Comparison of ENCODE assay signal across 12 mouse cellular contexts in genomic region chr5:134226946-134227345, GRCm38 (mm10). TPM values are rescaled to one million over a fixed set of nuclear protein-coding genes. Genes with fewer than 3 reads are reported as not detected.
DNase-seq lines count a peak whose midpoint lies in the region; ATAC-seq and TF ChIP-seq lines count a peak whose summit lies in the region.
"Had no signal": no experiment of that assay in that cellular context is flagged by ENCODE, and none has a peak within 500 bp of the region (broad histone marks: within the 10 kb centered on the region; RNA-seq: fewer than 3 reads in every experiment).

No protein-coding gene starts in this region.

- TF ChIP-seq EP300 in stomach, postnatal 0 days (optimal IDR thresholded peaks at IDR 0.05) = no peak

- peaks cover 25% of the 10 kb centered on the region for H3K4me1 ChIP-seq in kidney, embryonic 16.5 days (ENCODE audit: insufficient read depth, low read length)
- H3K4me1 ChIP-seq in stomach, embryonic 14.5 days (ENCODE audit: control insufficient read depth, insufficient read depth, low read length) = peaks cover 11% of the 10 kb centered on the region
- no peaks in the 10 kb centered on the region for H3K4me1 ChIP-seq in stomach, postnatal 0 days (replicated peaks; ENCODE audit: control insufficient read depth, insufficient read depth)
- H3K4me1 ChIP-seq in limb, embryonic 10.5 days = peaks cover 39% of the 10 kb centered on the region

- TF ChIP-seq CTCF in stomach, postnatal 0 days (IDR thresholded peaks at IDR 0.05; ENCODE audit: low read depth) = no peak

- 0 out of 2 replicates have a peak overlapping the region, but pooled peaks have one; percentile 13 for H3K9ac ChIP-seq in kidney, embryonic 16.5 days (replicated peaks; ENCODE audit: low read length)
- no peak overlapping the region for H3K9ac ChIP-seq in stomach, embryonic 14.5 days (replicated peaks; ENCODE audit: low read depth, low read length)
- H3K9ac ChIP-seq in stomach, postnatal 0 days (ENCODE audit: low read length) = no peak overlapping the region
- H3K9ac ChIP-seq: hindbrain, embryonic 15.5 days had no signal

- no peak overlapping the region for H3K4me3 ChIP-seq in kidney, embryonic 16.5 days (ENCODE audit: low read length)
- H3K4me3 ChIP-seq in stomach, embryonic 14.5 days (ENCODE audit: low read depth, low read length) = no peak overlapping the region
- H3K4me3 ChIP-seq in stomach, postnatal 0 days (ENCODE audit: low read depth, low read length) = no peak overlapping the region
- no peak overlapping the region for H3K4me3 ChIP-seq in limb, embryonic 10.5 days
- H3K4me3 ChIP-seq: erythroblast, embryonic 14.5 days; hindbrain, embryonic 15.5 days had no signal

- no peaks in the 10 kb centered on the region; the same call in 1 of the 2 replicates for H3K27me3 ChIP-seq in kidney, embryonic 16.5 days (ENCODE audit: insufficient read depth, low read length)
- no peaks in the 10 kb centered on the region for H3K27me3 ChIP-seq in stomach, embryonic 14.5 days (ENCODE audit: control insufficient read depth, insufficient read depth, low read length)
- no peaks in the 10 kb centered on the region for H3K27me3 ChIP-seq in stomach, postnatal 0 days (ENCODE audit: control insufficient read depth, insufficient read depth, low read length)
- H3K27me3 ChIP-seq in limb, embryonic 10.5 days (ENCODE audit: low read depth, poor library complexity, severe bottlenecking) = peaks cover 16% of the 10 kb centered on the region

- H3K36me3 ChIP-seq in kidney, embryonic 16.5 days (ENCODE audit: insufficient read depth, low read length) = no peaks in the 10 kb centered on the region
- H3K36me3 ChIP-seq in stomach, embryonic 14.5 days (ENCODE audit: control insufficient read depth, insufficient read depth, low read length) = no peaks in the 10 kb centered on the region
- no peaks in the 10 kb centered on the region for H3K36me3 ChIP-seq in stomach, postnatal 0 days (ENCODE audit: control insufficient read depth, insufficient read depth, low read length)
- H3K36me3 ChIP-seq in limb, embryonic 10.5 days = no peaks in the 10 kb centered on the region
- H3K36me3 ChIP-seq: hindbrain, embryonic 15.5 days had no signal

- WGBS in kidney, embryonic 16.5 days = 30% methylated on average over 12 of the region's 12 CpGs
- 53% methylated on average over 12 of the region's 12 CpGs for WGBS in stomach, embryonic 14.5 days
- WGBS in stomach, postnatal 0 days = 49% methylated on average over 12 of the region's 12 CpGs
- WGBS in limb, embryonic 10.5 days = 69% methylated on average over 12 of the region's 12 CpGs

- peak; percentile 28; the same call in 1 of the 2 replicates for ATAC-seq in kidney, embryonic 16.5 days (ENCODE audit: low FRiP score, low TSS enrichment)
- ATAC-seq in stomach, embryonic 14.5 days (ENCODE audit: insufficient number of reproducible peaks, insufficient read depth, low FRiP score, low read depth) = 0 out of 2 replicates have a peak, but pooled peaks have one; percentile 24
- no peak for ATAC-seq in stomach, postnatal 0 days (ENCODE audit: low FRiP score, low TSS enrichment)
- no peak for ATAC-seq in erythroblast, adult 5-6 weeks (replicated peaks; ENCODE audit: low FRiP score, poor library complexity, severe bottlenecking)

- H3K27ac ChIP-seq in kidney, embryonic 16.5 days (ENCODE audit: low read length) = no peak overlapping the region
- H3K27ac ChIP-seq in stomach, embryonic 14.5 days (ENCODE audit: low read length) = no peak overlapping the region
- H3K27ac ChIP-seq in stomach, postnatal 0 days (replicated peaks) = no peak overlapping the region
- H3K27ac ChIP-seq in limb, embryonic 10.5 days = peak overlapping the region; percentile 62
- H3K27ac ChIP-seq: hindbrain, embryonic 15.5 days had no signal

- DNase-seq in kidney, adult 9 months = no peak
- no peak for DNase-seq in stomach, postnatal 0 days (ENCODE audit: low spot score)
- no peak for DNase-seq in limb, embryonic 10.5 days (ENCODE audit: low spot score)
- DNase-seq in cerebellum, postnatal 25 days = no peak
- DNase-seq: adrenal gland, postnatal 25 days; layer of hippocampus, postnatal 36 days; right cerebral cortex, postnatal 25 days had no signal

- H3K4me2 ChIP-seq in kidney, embryonic 16.5 days (replicated peaks; ENCODE audit: low read depth, low read length) = no peak overlapping the region
- H3K4me2 ChIP-seq in stomach, embryonic 14.5 days (replicated peaks; ENCODE audit: low read depth, low read length) = no peak overlapping the region
- no peak overlapping the region for H3K4me2 ChIP-seq in stomach, postnatal 0 days (replicated peaks; ENCODE audit: low read depth)
- H3K4me2 ChIP-seq: hindbrain, embryonic 15.5 days had no signal

- no peaks in the 10 kb centered on the region for H3K9me3 ChIP-seq in kidney, embryonic 16.5 days (ENCODE audit: low read length)
- H3K9me3 ChIP-seq in stomach, embryonic 14.5 days (ENCODE audit: control insufficient read depth, low read depth, low read length) = no peaks in the 10 kb centered on the region
- no peaks in the 10 kb centered on the region for H3K9me3 ChIP-seq in stomach, postnatal 0 days (ENCODE audit: control insufficient read depth, low read length)
- no peaks in the 10 kb centered on the region for H3K9me3 ChIP-seq in limb, embryonic 10.5 days (replicated peaks)
- H3K9me3 ChIP-seq: hindbrain, embryonic 15.5 days had no signal

RNA-seq across cellular contexts. Expression of gene Ncf1, which starts 2.5 kb away (rescaled TPM):
- polyA plus RNA-seq in kidney, embryonic 16.5 days (2015; fragmentation: Nextera tagmentation; extraction: Ambion mirVana) = 2.5 and 4.2 TPM in 2 replicates
- 4.3 and 4.5 TPM in 2 replicates for polyA plus RNA-seq in stomach, embryonic 14.5 days (2014; fragmentation: Nextera tagmentation; extraction: Ambion mirVana)
- polyA plus RNA-seq in stomach, postnatal 0 days (2015; fragmentation: Nextera tagmentation; extraction: Ambion mirVana) = 2.2 and 2.4 TPM in 2 replicates
- polyA plus RNA-seq in limb, embryonic 10.5 days (2016; fragmentation: Nextera tagmentation; extraction: Ambion mirVana) = 1.5 and 1.7 TPM in 2 replicates
- total RNA-seq in erythroblast, adult 5-6 weeks (2015; ENCODE audit: low replicate concordance) = 101 and 103 TPM in 2 replicates
- 91.7 and 92.6 TPM in 2 replicates for total RNA-seq in erythroblast, adult 5-6 weeks (2017; ENCODE audit: low replicate concordance)

RNA-seq across cellular contexts. Expression of gene Gtf2ird2, which starts 43.1 kb away (rescaled TPM):
- 10.4 and 11.0 TPM in 2 replicates for polyA plus RNA-seq in kidney, embryonic 16.5 days (2015; fragmentation: Nextera tagmentation; extraction: Ambion mirVana)
- 8.5 and 10.1 TPM in 2 replicates for polyA plus RNA-seq in stomach, embryonic 14.5 days (2014; fragmentation: Nextera tagmentation; extraction: Ambion mirVana)
- 3.2 and 3.7 TPM in 2 replicates for polyA plus RNA-seq in stomach, postnatal 0 days (2015; fragmentation: Nextera tagmentation; extraction: Ambion mirVana)
- 5.3 and 7.3 TPM in 2 replicates for polyA plus RNA-seq in limb, embryonic 10.5 days (2016; fragmentation: Nextera tagmentation; extraction: Ambion mirVana)
- 2.5 TPM in 1 of 2 replicates, not detected in the other for total RNA-seq in erythroblast, adult 5-6 weeks (2015; ENCODE audit: low replicate concordance)
- 1.2 and 1.7 TPM in 2 replicates for total RNA-seq in erythroblast, adult 5-6 weeks (2017; ENCODE audit: low replicate concordance)

RNA-seq across cellular contexts. Expression of gene Rcc1l, which starts 50.4 kb away (rescaled TPM):
- polyA plus RNA-seq in kidney, embryonic 16.5 days (2015; fragmentation: Nextera tagmentation; extraction: Ambion mirVana) = 34.9 and 36.3 TPM in 2 replicates
- 23.3 and 23.8 TPM in 2 replicates for polyA plus RNA-seq in stomach, embryonic 14.5 days (2014; fragmentation: Nextera tagmentation; extraction: Ambion mirVana)
- 17.6 and 18.0 TPM in 2 replicates for polyA plus RNA-seq in stomach, postnatal 0 days (2015; fragmentation: Nextera tagmentation; extraction: Ambion mirVana)
- 44.5 and 48.3 TPM in 2 replicates for polyA plus RNA-seq in limb, embryonic 10.5 days (2016; fragmentation: Nextera tagmentation; extraction: Ambion mirVana)
- 0.96 TPM in 1 of 2 replicates, not detected in the other for total RNA-seq in erythroblast, adult 5-6 weeks (2015; ENCODE audit: low replicate concordance)
- total RNA-seq in erythroblast, adult 5-6 weeks (2017; ENCODE audit: low replicate concordance) = 0.84 and 1.3 TPM in 2 replicates

Comparison
In these comparisons a context has a peak if more than half of its experiments do, and no peak if none do; other contexts are left out.
1. ATAC-seq: peak in kidney, embryonic 16.5 days (single experiment) and stomach, embryonic 14.5 days (single experiment); none in stomach, postnatal 0 days (single experiment) and erythroblast, adult 5-6 weeks (single experiment).